Mouse (Mus musculus): ENCODE results near the gene Tbxas1. TPM values are rescaled to one million over a fixed set of nuclear protein-coding genes. Genes with fewer than 3 reads are reported as not detected.

Tbxas1 gene
- 1.5 and 1.8 TPM in 2 replicates for polyA plus RNA-seq (2012; rRNA removed; ENCODE audit: low replicate concordance)

GRCm38 (mm10) chr6:38875258-38876070 lies at the start of gene Tbxas1:
Gene Tbxas1, plus strand, starts transcription at chr6:38875404.

GRCm38 (mm10) chr6:38876071-38876911 lies 1.1 kb downstream of the Tbxas1 start, which contains the start of gene Hipk2:
Gene Hipk2, minus strand, starts transcription at chr6:38876165.

GRCm38 (mm10) chr6:39117584-39118455 lies 242.6 kb downstream of the Tbxas1 start, which contains the start of gene Parp12:
Gene Parp12, minus strand, starts transcription at chr6:39118349.

Other genes starting within 250 kb of the Tbxas1 start
- 0.34 and 0.53 TPM in 2 replicates for gene Klrg2, start 238.2 kb upstream of the Tbxas1 start, polyA plus RNA-seq (2012; rRNA removed; ENCODE audit: low replicate concordance)
- 0.30 and 0.63 TPM in 2 replicates for gene Clec2l, start 212.3 kb upstream of the Tbxas1 start, polyA plus RNA-seq (2012; rRNA removed; ENCODE audit: low replicate concordance)
- 42.6 and 43.2 TPM in 2 replicates for gene Hipk2, start 761 bp downstream of the Tbxas1 start, polyA plus RNA-seq (2012; rRNA removed; ENCODE audit: low replicate concordance)
- 23.7 and 64.2 TPM in 2 replicates for gene Parp12, start 242.9 kb downstream of the Tbxas1 start, polyA plus RNA-seq (2012; rRNA removed; ENCODE audit: low replicate concordance)

Measured in duodenum, adult 2 months (tissue).